Mouse (Mus musculus): ENCODE measurements around the gene Fastkd1. TPM values are rescaled to one million over a fixed set of nuclear protein-coding genes. Genes with fewer than 3 reads are reported as not detected.

Gene Fastkd1
- polyA plus RNA-seq, 1 experiment: 4.7 TPM

DNA sequence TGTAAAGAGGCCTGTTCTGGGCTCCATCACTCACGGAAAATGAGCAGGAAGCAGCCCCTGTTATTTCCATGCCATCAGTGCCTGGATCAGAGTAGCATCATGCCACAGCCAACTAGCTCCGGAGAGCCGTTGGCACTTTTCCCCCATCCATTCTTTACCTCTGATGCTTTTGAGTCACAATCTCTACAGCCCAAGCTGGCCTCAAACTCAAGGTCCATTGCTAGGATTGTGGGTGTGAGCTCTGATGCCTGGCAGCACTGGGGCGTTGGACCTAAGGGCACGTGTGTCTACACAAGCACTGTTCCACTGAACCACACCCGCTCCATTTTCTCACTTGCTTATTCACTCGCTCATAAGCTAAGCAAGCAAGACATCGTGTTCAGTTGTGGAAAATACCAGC, 12.9 kb downstream of the Fastkd1 start:
- no peaks in the 10 kb centered on the region for H3K27me3 ChIP-seq (ENCODE audit: control insufficient read depth, insufficient read depth, insufficient read length)
- no peak overlapping the region for H3ac ChIP-seq (ENCODE audit: control insufficient read depth, insufficient read length, low read depth)
- no peak for TF ChIP-seq CEBPB (IDR thresholded peaks at IDR 0.05; ENCODE audit: low read depth)
- TF ChIP-seq CTCF (IDR thresholded peaks at IDR 0.05; ENCODE audit: control insufficient read depth, insufficient read depth, insufficient read length): no peak
- TF ChIP-seq USF1 (IDR thresholded peaks at IDR 0.05; ENCODE audit: low read depth): no peak
- no peak for TF ChIP-seq FOSL1 (IDR thresholded peaks at IDR 0.05; ENCODE audit: insufficient read depth, low read length, poor library complexity, severe bottlenecking)
- no peak for TF ChIP-seq MYOG (IDR thresholded peaks at IDR 0.05; ENCODE audit: control insufficient read depth, extremely low read depth, insufficient read length)
- no peak for TF ChIP-seq MYOD1 (IDR thresholded peaks at IDR 0.05; ENCODE audit: control insufficient read depth, insufficient read length, low read depth)
- TF ChIP-seq MAX (IDR thresholded peaks at IDR 0.05): no peak
- H3K4me3 ChIP-seq (ENCODE audit: insufficient read depth, poor library complexity, severe bottlenecking): no peak overlapping the region
- H3K36me3 ChIP-seq (ENCODE audit: control insufficient read depth, insufficient read depth): peaks cover 34% of the 10 kb centered on the region
- no peaks in the 10 kb centered on the region for H3K79me2 ChIP-seq (ENCODE audit: control insufficient read depth, insufficient read depth)
- no peaks in the 10 kb centered on the region for H3K79me3 ChIP-seq (ENCODE audit: low read depth)

DNA sequence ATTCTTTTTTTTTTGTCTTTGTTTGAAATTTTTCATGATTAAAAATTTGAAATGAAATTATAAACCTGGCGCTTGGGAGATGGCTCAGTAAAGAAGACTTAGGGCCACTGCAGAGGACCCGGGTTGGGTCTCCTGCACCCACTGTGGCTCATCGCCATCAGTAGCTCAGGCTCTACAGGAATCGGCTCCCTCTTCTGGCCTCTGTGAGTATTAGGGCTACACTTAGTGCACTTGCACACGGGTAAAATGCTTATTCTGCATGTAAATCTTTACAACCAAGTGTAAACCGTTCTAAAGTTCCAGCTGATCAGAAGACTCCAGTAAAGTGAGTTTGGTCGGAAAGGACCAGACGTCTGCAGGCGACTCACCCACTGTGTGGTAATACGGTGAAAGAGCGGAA, 19.8 kb downstream of the Fastkd1 start:
- Histone ChIP-seq H3K79me3 (ENCODE audit: low read depth) (no peaks in the 10 kb centered on the region), H3ac (ENCODE audit: control insufficient read depth, insufficient read length, low read depth) (no peak overlapping the region), H3K27me3 (ENCODE audit: control insufficient read depth, insufficient read depth, insufficient read length) (no peaks in the 10 kb centered on the region), H3K4me3 (ENCODE audit: insufficient read depth, poor library complexity, severe bottlenecking) (no peak overlapping the region), H3K36me3 (ENCODE audit: control insufficient read depth, insufficient read depth) (peaks cover 28% of the 10 kb centered on the region), H3K79me2 (ENCODE audit: control insufficient read depth, insufficient read depth) (no peaks in the 10 kb centered on the region)
- no peak for TF ChIP-seq CTCF (IDR thresholded peaks at IDR 0.05; ENCODE audit: control insufficient read depth, insufficient read depth, insufficient read length)
- no peak for TF ChIP-seq FOSL1 (IDR thresholded peaks at IDR 0.05; ENCODE audit: insufficient read depth, low read length, poor library complexity, severe bottlenecking)
- TF ChIP-seq MAX (IDR thresholded peaks at IDR 0.05): no peak
- TF ChIP-seq MYOD1 (IDR thresholded peaks at IDR 0.05; ENCODE audit: control insufficient read depth, insufficient read length, low read depth): no peak
- no peak for TF ChIP-seq USF1 (IDR thresholded peaks at IDR 0.05; ENCODE audit: low read depth)
- TF ChIP-seq MYOG (IDR thresholded peaks at IDR 0.05; ENCODE audit: control insufficient read depth, extremely low read depth, insufficient read length): no peak
- no peak for TF ChIP-seq CEBPB (IDR thresholded peaks at IDR 0.05; ENCODE audit: low read depth)

DNA sequence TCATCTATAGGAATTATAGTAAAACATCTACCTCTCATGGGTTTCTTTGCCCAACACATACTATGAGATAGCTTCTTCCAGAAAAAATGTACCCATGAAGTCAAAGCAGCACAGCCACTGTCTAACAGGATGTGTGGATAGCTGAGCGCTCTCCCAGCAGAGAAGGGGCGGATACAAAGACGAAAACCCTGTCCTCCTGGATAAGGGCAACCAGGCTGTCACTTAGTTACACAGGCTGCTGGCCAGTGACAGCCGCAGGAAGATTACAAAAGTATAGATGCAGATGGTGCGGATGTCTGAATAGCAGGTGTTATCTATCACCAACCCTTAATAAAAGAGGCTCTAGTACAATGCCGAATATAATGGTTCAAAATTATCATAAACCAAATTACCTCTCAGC, 22.5 kb downstream of the Fastkd1 start:
- no peaks in the 10 kb centered on the region for H3K79me3 ChIP-seq (ENCODE audit: low read depth)
- TF ChIP-seq CEBPB (IDR thresholded peaks at IDR 0.05; ENCODE audit: low read depth): no peak
- no peak for TF ChIP-seq FOSL1 (IDR thresholded peaks at IDR 0.05; ENCODE audit: insufficient read depth, low read length, poor library complexity, severe bottlenecking)
- no peak for TF ChIP-seq MYOG (IDR thresholded peaks at IDR 0.05; ENCODE audit: control insufficient read depth, extremely low read depth, insufficient read length)
- TF ChIP-seq USF1 (IDR thresholded peaks at IDR 0.05; ENCODE audit: low read depth): no peak
- TF ChIP-seq CTCF (IDR thresholded peaks at IDR 0.05; ENCODE audit: control insufficient read depth, insufficient read depth, insufficient read length): no peak
- TF ChIP-seq MYOD1 (IDR thresholded peaks at IDR 0.05; ENCODE audit: control insufficient read depth, insufficient read length, low read depth): no peak
- no peak for TF ChIP-seq MAX (IDR thresholded peaks at IDR 0.05)
- no peaks in the 10 kb centered on the region for H3K27me3 ChIP-seq (ENCODE audit: control insufficient read depth, insufficient read depth, insufficient read length)
- H3K79me2 ChIP-seq (ENCODE audit: control insufficient read depth, insufficient read depth): no peaks in the 10 kb centered on the region
- no peak overlapping the region for H3K4me3 ChIP-seq (ENCODE audit: insufficient read depth, poor library complexity, severe bottlenecking)
- H3K36me3 ChIP-seq (ENCODE audit: control insufficient read depth, insufficient read depth): peaks cover 30% of the 10 kb centered on the region
- no peak overlapping the region for H3ac ChIP-seq (ENCODE audit: control insufficient read depth, insufficient read length, low read depth)

DNA sequence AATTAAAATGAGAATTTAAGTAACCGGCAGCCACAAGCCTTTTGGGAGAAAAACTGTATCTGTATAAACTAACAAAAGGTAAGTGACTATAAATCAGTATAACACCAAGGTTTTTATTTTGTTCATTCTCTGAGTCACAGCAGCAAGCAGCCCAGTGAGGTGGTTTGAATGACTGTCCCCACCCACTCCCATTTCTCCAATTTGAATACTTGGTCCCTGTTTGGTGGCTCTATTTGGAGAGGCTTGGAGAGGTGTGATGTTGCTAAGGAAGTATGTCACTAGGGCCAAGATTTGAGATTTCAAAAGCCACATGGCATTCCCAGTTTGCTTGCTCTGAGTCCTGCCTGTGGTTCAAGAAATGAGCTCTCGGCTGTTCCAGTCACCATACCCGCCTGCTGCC, 23.1 kb downstream of the Fastkd1 start:
- peaks cover 30% of the 10 kb centered on the region for H3K36me3 ChIP-seq (ENCODE audit: control insufficient read depth, insufficient read depth)
- no peak overlapping the region for H3ac ChIP-seq (ENCODE audit: control insufficient read depth, insufficient read length, low read depth)
- no peak overlapping the region for H3K4me3 ChIP-seq (ENCODE audit: insufficient read depth, poor library complexity, severe bottlenecking)
- no peaks in the 10 kb centered on the region for H3K79me3 ChIP-seq (ENCODE audit: low read depth)
- H3K27me3 ChIP-seq (ENCODE audit: control insufficient read depth, insufficient read depth, insufficient read length): no peaks in the 10 kb centered on the region
- TF ChIP-seq CEBPB (IDR thresholded peaks at IDR 0.05; ENCODE audit: low read depth) (no peak), FOSL1 (IDR thresholded peaks at IDR 0.05; ENCODE audit: insufficient read depth, low read length, poor library complexity, severe bottlenecking) (no peak), USF1 (IDR thresholded peaks at IDR 0.05; ENCODE audit: low read depth) (no peak), MYOD1 (IDR thresholded peaks at IDR 0.05; ENCODE audit: control insufficient read depth, insufficient read length, low read depth) (no peak), MYOG (IDR thresholded peaks at IDR 0.05; ENCODE audit: control insufficient read depth, extremely low read depth, insufficient read length) (no peak)
- H3K79me2 ChIP-seq (ENCODE audit: control insufficient read depth, insufficient read depth): no peaks in the 10 kb centered on the region

DNA sequence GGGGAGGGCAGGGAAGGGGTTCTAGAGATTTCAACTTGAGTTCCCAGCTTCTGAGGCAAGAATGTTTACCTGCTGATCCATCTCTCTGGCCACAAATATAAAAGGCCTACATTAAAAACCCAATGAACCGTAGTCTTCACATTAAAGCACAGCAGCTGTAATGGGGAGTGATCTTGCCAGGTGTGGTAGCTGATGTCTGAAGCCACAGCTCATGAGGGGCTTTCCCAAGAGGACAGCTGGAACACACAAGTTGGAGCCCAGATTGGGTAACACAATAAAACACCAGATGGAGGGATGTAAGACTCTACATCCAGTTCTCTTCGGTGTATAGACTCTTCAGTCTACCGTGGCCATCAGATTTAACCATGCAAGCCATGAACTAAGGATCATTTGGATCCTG, 28.8 kb downstream of the Fastkd1 start:
- no peak for TF ChIP-seq CEBPB (IDR thresholded peaks at IDR 0.05; ENCODE audit: low read depth)
- no peak for TF ChIP-seq MYOD1 (IDR thresholded peaks at IDR 0.05; ENCODE audit: control insufficient read depth, insufficient read length, low read depth)
- no peak for TF ChIP-seq CTCF (IDR thresholded peaks at IDR 0.05; ENCODE audit: control insufficient read depth, insufficient read depth, insufficient read length)
- TF ChIP-seq FOSL1 (IDR thresholded peaks at IDR 0.05; ENCODE audit: insufficient read depth, low read length, poor library complexity, severe bottlenecking): no peak
- TF ChIP-seq USF1 (IDR thresholded peaks at IDR 0.05; ENCODE audit: low read depth): no peak
- no peak overlapping the region for H3K4me3 ChIP-seq (ENCODE audit: insufficient read depth, poor library complexity, severe bottlenecking)
- no peaks in the 10 kb centered on the region for H3K79me3 ChIP-seq (ENCODE audit: low read depth)
- H3K79me2 ChIP-seq (ENCODE audit: control insufficient read depth, insufficient read depth): no peaks in the 10 kb centered on the region
- H3K27me3 ChIP-seq (ENCODE audit: control insufficient read depth, insufficient read depth, insufficient read length): no peaks in the 10 kb centered on the region
- no peak overlapping the region for H3ac ChIP-seq (ENCODE audit: control insufficient read depth, insufficient read length, low read depth)
- peaks cover 11% of the 10 kb centered on the region for H3K36me3 ChIP-seq (ENCODE audit: control insufficient read depth, insufficient read depth)
